Mouse (Mus musculus): Measurements from ENCODE around the gene Tle2.
A peak's percentile ranks its signal among the peaks of the same experiment; 100 is the strongest.

Tle2 gene

GRCm38 (mm10) chr10:81574081-81575056 is at the start of gene Tle2:
Tle2 (plus strand) TSS chr10:81574561.
- DNase-seq (ENCODE audit: low read depth, low spot score): peak; percentile 88

- no peak for DNase-seq (ENCODE audit: low read depth, low spot score)
Measured at GRCm38 (mm10) chr10:81525017-81525694, 49.2 kb upstream of the Tle2 start.

GRCm38 (mm10) chr10:81526779-81527178 is 47.6 kb upstream of the Tle2 start:
- peak; percentile 73 for DNase-seq (ENCODE audit: low read depth, low spot score)

GRCm38 (mm10) chr10:81534826-81535225 is 39.5 kb upstream of the Tle2 start:
- DNase-seq (ENCODE audit: low read depth, low spot score): peak; percentile 91

GRCm38 (mm10) chr10:81536734-81537133 is 37.6 kb upstream of the Tle2 start:
- DNase-seq (ENCODE audit: low read depth, low spot score): peak; percentile 46

GRCm38 (mm10) chr10:81537429-81537828 is 36.9 kb upstream of the Tle2 start:
- no peak for DNase-seq (ENCODE audit: low read depth, low spot score)

- no peak for DNase-seq (ENCODE audit: low read depth, low spot score)
Measured at GRCm38 (mm10) chr10:81538321-81539048, 35.9 kb upstream of the Tle2 start.

GRCm38 (mm10) chr10:81541363-81541762 is 33.0 kb upstream of the Tle2 start:
- DNase-seq (ENCODE audit: low read depth, low spot score): no peak

GRCm38 (mm10) chr10:81541803-81542202 is 32.6 kb upstream of the Tle2 start:
- no peak for DNase-seq (ENCODE audit: low read depth, low spot score)

- DNase-seq (ENCODE audit: low read depth, low spot score): peak; percentile 81
Measured at GRCm38 (mm10) chr10:81542727-81543460, 31.5 kb upstream of the Tle2 start.

GRCm38 (mm10) chr10:81543633-81544032 is 30.7 kb upstream of the Tle2 start:
- no peak for DNase-seq (ENCODE audit: low read depth, low spot score)

GRCm38 (mm10) chr10:81544296-81545160 is 29.8 kb upstream of the Tle2 start:
- no peak for DNase-seq (ENCODE audit: low read depth, low spot score)

- peak; percentile 96 for DNase-seq (ENCODE audit: low read depth, low spot score)
Measured at GRCm38 (mm10) chr10:81545161-81545747, 29.1 kb upstream of the Tle2 start, which contains the start of gene Gna11. Gna11 (minus strand) TSS chr10:81545190.

- no peak for DNase-seq (ENCODE audit: low read depth, low spot score)
Measured at GRCm38 (mm10) chr10:81546332-81546731, 28.0 kb upstream of the Tle2 start.

- no peak for DNase-seq (ENCODE audit: low read depth, low spot score)
Measured at GRCm38 (mm10) chr10:81546788-81547571, 27.4 kb upstream of the Tle2 start.

GRCm38 (mm10) chr10:81548944-81549343 is 25.4 kb upstream of the Tle2 start:
- DNase-seq (ENCODE audit: low read depth, low spot score): no peak

- peak; percentile 84 for DNase-seq (ENCODE audit: low read depth, low spot score)
Measured at GRCm38 (mm10) chr10:81550257-81550656, 24.1 kb upstream of the Tle2 start.

- peak; percentile 89 for DNase-seq (ENCODE audit: low read depth, low spot score)
Measured at GRCm38 (mm10) chr10:81551597-81552102, 22.7 kb upstream of the Tle2 start.

- DNase-seq (ENCODE audit: low read depth, low spot score): peak; percentile 91
Measured at GRCm38 (mm10) chr10:81553232-81553631, 21.1 kb upstream of the Tle2 start.
